Mouse (Mus musculus) cerebellum, adult 9-10 months (tissue): ENCODE data around the gene Nlgn1.

Source experiments
- DNase-seq: peaks from one replicate; pipeline ENCODE4 v3.0.0; 2022

Gene Nlgn1

DNA sequence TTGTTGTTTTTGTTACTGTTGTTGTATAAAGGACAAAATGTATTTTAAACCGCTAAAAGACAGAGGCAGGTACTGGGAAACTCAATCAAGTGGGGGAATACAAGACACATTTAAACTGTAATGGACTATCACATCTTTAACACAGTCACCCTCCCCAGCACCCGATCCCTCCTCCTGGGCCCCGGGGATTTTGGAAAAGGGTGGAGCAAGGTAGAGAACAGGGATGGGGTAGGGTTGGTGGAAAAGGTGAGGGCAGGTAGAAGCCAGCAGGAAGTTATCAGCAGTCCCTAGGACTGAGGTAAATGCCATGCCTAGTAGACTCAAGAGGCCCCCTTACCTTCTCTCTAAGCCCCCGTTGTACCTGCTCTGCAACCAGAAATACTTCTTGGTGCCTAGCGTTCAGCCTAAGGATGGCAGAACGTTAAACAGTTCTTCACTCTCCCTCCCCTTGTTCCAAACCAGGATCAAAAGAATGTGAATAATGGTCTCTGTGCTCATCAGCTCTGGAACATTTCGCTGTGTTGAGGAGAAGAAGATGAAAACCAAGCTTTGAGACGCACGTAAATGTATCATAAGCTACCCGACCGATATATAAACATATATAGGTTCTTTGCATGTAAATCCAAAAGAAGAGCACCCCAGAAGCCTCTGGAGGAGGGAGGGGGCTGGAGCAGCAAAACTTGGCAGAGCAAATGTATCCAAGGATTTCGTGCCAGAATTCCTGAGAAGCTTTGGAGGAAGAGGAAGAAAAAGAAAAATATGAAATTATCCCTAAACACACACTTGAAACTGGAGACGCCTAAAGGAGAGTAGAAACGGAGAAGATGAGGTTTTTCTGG is at the start of gene Nlgn1:
Gene Nlgn1, minus strand, starts transcription at position 61 of the 839 bp plus-strand sequence.
- no peak for DNase-seq

DNA sequence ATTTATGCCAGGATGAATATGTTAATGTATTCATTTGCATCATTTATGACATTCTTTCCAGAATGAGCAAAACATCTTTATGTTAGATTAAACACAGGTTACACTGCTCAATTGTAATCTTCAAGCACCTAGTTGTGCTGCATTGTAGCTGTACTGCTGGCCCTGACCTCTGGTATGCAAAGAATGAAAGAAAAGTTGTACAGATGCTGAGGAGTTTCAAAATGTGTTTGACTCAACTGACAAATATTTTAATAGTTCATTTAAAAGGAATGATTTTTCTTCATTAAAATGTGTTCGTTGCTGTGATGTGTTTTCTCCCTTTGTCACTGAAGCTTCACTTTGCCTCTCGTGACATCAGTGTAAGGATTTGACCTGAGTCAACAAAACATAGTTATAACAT is 46.0 kb upstream of the Nlgn1 start:
- no peak for DNase-seq

DNA sequence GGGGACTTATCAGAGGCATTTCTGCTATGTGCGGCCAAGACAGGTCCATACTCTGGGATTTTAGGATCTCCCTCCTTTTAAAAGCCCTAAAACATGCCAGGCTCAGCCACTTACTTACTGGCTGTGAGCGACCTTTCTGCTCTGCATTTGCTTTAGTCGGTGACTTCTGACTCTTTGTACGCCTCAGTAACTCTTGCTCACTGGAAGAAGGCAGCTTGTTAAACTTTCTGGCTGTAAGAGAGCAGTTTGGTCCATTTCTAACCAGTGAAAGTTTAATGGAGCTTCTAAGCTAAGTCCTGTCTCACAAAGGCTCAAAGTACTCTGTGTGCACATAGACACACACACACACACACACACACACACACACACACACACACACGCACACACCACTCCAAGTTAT is 22.8 kb upstream of the Nlgn1 start:
- no peak for DNase-seq

DNA sequence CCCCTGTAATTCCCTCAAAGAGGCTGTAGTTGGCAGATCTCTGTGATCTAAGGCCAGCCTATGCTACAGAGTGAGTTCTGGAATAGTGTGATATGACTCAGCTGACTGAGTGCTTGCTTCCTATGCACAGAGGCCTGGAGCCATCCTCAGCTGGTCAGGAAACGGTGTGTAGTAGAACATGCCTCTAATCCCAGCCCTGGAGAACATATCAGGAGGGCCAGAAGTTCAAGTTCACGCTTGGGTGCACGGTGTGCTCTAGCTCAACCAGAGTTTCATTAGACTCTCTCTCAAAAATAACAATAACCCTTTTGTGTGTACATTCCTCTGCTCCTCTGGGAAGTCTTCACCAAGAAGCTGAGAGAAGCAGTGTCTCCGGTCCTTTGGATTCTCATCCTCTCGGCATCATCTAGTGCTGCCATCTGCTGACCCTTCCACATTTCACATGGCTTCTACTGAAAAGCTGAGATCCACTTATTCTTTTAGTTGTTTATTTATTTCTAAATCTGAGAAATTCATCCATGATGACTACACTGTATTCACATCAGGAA is 22.3 kb upstream of the Nlgn1 start:
- DNase-seq: peak; percentile 21

DNA sequence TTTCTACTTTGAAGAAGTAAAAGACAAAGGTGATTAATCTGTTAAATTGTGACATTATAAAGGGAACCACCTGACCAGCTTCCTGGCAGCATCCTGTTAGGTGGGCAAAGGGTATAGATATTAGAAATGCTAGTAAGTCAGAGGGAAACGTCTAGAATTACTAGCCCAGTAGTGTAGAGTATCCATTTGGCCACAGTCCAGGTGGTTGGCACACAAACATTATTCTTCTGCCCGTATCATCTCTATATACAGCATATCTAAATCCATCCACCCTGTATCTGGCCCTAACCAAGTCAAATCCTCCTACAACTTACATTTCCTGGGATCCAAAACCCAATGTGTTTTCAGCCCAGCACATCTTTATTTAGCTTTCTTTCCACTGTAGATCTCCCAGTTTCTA is 5.2 kb upstream of the Nlgn1 start:
- DNase-seq: no peak

DNA sequence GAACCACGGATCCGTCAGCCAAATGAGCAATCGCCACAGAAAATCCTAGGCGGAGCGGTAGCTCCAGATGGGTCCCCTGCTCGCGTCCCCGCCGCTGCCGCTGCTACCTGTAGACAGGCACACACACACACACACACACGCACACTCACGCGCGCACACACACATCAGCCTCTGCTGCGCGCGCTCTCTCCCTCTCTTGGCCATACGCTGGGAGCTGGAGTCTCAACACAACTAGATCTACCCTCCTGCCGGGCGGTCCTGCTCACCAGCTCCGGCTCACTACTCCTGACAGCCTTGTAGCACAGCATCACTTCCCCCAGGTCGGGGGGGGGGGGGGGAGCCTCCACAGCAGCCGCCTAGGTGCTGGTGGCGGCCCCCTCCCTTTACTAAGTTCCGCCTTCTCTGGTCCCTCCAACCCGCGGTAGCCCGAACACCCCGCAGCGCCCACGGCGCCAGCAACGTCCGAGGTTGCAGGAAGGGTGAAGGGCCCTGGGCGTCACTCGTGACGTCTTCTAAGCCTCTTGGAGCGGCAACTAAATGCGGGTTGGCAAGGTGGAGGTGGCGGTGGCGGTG is 1.1 kb upstream of the Nlgn1 start:
- peak; percentile 11 for DNase-seq

DNA sequence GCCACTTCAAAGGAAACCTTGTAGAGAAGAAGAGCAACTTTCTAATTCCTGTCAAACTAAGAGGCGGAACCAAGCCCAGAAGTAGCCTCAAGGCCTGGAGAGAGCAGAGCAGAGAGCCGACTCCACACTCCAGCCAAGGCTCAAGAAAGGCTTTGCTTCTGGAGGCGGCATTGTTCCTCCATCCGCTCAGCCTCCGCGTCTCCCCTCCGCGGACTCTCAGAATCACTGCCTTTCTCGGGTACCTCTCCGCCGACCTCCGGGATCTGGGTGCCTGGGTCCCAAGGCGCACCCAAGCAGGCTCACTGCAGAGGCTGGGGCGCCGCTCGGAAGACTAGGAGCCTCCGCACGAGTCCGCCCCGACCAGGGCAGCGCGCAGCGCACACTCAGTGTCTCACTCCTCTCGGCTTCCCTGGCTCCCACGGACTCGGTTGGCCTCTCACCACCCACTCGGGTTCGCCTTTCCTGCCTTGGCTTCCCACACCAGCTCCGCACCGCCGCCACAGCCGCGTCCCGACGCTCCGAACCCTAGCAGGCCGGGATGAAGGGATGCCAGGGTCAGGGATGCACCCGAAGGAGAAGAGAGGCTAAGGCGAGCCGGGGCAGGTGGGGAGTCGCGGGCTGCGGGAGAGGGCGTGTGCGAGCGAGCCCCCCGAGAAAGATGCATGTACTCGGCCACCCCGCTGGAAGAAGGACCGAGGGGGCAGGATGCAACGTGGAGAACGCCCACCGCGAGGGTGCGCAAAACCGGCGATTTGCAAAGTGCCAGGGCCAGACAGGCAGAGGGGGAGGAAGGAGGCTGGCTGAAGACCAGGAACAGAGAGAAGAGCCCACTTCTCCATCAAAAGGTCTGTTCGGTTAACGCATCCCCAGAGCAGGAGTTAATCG is 841 bp downstream of the Nlgn1 start:
- peak; percentile 24 for DNase-seq

DNA sequence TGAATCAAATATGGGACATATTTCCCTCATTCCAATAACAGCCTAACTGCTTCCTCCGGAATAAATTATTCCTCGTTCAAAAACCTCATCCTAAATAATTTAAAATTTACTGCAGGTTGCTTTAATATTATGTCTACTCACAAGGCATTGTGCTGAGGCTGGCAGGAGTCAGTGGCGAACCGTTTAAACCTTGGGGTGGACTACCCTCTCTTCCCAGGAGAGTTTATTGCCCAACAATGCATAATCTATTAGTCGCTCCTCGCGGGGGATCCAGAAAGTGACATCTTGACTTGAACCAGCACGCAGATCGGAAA is 1.4 kb downstream of the Nlgn1 start:
- no peak for DNase-seq

DNA sequence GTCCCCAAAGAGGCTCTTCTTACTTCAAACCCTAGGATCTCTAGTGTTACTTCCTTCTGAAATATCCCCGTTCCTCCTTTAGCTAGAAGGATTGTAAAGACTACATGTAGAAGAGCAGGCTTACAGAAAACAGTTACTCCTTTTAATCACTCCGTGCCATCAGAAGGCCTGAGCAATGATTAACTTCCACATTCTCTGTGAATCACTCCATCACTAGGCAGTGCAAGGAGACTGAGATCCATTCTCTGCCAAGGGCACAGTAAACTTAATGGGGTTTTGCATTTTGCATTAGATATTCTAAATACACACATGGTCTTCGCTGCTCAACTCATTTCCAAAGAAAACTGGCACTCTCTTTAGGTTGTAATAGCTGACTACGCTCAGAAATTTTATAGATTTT is 2.2 kb downstream of the Nlgn1 start:
- no peak for DNase-seq

DNA sequence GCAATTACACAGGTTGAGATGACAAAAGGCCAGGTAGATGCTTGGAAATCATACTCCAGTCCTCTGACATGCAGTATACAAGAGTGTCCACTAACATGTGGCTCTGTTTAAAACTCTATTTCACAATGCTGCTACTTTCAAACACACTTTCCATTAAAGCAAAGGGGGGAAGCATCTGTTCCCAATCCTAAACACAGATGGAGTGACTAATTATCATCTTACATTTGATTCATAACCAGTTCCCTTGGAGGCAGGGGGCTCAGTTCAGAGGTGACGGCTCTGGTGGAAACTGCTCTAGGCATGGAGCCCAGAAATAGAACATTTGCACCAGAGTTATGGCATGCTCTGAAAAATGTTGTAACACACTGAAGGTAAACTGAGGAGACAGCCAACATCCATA is 7.8 kb downstream of the Nlgn1 start:
- no peak for DNase-seq

DNA sequence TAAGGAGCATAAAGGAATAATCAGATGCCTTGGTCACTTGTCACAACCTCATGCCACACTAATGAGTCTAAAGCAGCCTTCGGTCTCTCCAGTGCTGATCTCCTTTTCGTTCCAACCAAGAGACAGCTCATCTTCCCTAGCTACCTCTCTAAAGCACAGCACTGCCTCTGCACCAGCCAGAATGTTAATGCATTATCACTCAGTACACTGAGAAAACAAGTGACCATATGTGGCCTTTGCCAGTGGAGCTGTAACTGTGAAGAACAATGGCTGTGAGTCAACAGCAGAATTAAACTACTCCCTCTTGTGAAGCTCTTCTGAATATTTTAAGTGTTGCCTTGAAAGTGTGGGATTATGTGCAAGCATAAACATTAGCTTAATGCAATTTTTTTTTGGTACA is 14.9 kb downstream of the Nlgn1 start:
- DNase-seq: no peak

DNA sequence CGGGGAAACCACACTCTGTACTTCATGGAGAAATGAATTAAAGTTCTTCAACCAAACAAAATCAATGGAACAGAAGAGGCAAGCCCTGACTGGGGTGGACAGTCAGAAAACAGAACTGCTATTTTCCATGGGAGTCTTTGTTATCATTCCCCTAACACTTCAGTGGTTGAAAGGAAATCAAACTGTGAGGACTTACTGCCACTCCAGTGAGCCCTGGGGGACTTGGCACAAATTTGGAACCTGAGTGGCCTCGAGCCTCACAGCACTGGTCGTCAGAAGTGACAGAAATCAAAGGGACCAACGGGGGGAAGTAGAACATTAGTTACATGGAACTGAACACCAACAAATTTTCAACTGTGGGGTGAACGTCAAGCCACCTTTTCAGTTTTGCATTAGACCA is 34.4 kb downstream of the Nlgn1 start:
- DNase-seq: no peak

DNA sequence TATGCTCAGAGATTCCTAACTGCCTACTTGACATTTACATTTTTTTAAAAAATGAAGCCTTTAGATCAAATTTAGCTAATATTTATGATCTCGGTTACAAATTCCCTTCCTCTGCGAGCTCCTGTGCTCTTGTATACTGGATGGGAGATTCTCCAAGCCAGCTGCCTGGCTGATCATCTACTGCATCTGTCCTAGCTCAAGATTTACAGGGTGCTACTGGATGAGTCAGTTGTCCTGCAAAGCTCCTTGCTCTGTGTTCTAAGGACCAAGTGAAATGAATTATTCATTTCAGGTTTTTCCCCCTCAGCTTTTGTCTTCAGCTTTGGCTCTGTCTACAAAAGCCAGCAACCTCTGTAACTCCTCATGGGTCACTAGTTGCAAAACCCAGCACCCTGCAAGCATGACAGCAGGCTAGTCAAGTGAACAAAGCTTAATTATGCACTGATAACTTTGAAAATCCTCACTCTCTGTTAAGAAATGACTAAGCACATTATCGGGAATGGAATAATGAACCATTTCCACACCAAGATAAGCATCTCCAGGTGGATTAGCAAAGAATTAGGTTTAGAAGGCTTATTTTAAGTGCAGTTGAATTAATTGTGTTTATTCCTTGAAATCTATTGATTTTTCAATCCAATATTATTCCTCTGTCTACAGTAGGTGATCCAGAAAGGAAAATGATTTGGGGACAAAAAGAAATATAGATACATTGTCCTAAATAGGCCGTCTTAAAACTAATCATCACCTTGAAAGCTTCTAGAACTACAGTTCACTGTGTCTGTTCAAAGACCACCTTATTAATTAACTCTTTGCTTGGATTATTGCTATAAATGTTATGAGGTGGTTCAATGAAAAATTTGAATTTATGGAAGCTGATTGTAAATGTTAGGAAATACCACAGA is 61.1 kb downstream of the Nlgn1 start:
- no peak for DNase-seq

DNA sequence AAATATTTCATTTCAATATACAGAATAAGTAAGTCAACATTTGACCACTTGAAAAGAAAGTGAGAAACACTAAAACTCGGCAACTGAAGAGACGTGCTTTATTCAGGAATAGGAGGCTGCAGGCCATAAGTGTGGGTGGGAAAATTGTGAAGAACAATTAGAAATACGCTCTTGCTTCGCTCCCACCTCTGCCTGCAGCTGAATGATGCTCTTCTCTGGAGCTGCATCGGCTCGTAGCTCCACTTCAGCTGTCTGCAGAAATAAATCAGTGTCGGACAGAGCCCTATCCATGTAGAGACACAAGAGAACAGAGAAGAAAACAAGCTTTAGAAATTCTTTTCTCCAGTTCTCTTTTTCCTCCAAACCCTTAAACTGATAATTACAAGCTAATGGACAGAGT is 85.7 kb downstream of the Nlgn1 start:
- no peak for DNase-seq

DNA sequence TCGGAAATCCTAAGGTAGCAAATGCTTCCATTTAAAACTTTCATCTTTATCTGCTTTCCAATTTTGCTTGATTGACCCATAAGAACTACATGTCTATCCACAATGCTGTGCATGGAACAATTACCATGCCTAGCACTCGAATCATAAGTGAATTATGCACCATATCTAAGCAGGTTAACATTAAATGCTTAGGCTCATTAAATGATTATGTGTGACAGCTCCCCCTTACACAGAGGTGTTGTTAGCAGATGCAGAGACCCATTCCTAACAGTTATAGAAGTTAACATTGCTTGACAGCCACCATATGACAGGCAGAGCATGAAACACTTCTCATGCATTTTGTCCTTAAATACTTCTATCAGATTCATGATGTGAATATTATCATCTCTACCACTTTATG is 89.0 kb downstream of the Nlgn1 start:
- no peak for DNase-seq

DNA sequence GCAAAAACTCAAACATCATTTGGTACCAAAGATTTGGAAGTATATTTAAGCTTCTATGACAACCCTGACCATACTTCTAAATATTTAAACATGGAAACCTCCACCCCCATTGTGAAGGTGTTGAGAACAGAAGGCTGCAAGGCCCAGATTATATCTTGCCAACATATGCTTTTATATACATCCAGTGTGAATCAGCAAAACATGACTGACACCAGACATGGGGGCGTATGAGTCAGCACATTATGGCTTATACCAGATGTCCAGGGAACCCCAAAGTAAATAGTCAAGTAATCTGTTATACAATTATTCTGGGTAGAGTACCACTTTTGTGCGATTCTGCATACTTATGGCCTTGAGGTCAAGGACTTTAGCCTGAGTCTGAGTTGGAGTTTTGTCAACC is 102.3 kb downstream of the Nlgn1 start:
- DNase-seq: no peak

DNA sequence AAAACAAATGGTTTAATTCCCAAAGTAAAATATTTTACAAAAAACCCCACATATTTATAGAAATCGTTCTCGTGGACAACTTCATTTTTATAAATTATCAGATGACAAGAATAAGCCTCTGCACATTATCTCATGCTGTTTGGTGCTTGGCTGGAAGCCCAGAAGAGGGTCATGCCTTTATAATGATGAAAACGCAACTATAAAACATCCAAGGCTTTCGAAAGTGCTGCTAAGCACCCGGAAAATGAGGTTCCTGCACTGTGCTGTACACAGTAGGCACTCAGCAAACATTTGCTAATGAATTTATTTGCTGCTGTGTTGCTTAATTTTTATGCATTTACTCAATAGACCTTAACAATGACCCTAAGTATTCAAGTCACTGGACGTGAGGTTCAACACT is 103.4 kb downstream of the Nlgn1 start:
- DNase-seq: no peak

DNA sequence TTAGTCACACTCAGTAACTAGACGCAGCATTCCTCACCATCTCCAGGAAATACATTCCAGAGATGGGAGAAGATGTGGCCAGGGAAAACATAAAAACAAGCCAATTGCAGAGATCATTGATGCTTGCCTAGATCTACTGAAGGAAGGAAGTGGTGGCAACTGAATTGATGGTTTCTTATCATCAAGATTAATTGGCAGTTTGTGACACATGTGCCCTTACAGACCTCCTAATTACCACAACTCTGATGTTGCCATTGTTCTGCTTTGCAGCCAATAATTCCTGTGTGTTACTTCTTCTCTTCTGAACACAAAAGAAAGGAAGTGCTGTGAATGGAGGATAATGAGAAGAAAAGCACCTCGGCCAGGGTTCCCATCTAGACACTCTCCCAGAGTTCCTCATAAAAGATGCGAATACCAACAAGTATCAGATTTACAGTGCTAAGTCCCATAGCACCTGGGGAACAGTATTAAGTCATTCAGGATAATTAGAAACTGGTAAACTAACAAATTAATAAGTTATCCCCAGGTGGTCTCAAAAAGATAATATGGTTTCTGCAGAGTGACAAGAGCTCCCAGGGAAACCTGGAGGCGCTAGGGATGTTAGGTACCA is 104.0 kb downstream of the Nlgn1 start:
- no peak for DNase-seq

DNA sequence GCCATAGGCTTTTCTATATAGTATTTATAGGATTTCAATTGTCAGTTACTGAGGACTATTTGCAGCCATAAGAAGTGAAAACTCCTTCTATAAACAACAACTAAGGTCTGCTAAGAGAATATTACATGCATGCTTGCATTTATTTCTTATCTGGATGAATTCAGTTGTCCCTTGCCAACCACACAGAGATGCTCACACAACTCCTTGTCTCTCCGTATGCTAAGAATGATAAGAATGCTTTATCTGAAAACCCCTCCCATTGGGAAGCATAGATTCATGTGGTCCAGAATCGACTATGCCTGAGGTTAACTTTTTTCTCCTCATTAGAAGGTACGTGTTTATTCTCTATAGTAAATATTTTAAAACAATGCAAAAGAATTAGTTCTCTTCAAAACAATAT is 108.8 kb downstream of the Nlgn1 start:
- no peak for DNase-seq

DNA sequence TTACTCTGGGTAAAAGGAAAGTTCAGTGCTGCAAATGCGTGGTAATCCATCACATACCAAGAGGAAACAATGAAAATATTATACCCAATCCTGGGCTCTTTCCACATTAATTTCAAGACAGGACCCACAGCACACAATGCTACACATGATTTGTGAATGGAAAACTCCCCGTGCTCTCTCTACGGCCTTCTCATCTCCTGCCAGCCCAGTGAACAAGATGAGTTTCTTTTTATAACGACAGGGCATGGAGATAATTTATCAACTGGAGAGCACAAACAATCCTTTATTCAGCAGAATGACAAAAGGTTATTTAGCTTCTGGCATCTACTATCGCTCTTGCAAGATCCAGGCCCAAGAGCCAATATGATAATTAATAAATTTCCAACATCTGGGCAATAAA is 116.0 kb downstream of the Nlgn1 start:
- no peak for DNase-seq

DNA sequence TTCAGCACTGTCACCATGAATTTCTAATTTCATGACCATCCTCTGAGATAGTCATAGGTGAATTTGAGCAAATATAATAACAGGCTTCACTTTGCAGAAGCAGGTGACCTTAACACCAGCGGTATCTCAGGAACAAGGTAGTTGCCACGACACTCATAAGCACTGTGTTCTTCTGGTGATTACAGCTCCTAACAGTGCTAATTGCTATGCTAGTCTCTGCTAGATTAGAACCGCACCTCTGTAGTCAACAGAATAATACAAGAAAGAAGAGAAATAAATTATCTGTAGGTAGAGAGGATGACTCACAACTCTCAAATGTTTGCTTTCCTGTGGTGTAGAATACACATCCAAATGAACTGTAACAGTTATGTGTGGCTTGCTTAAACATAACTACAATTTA is 129.6 kb downstream of the Nlgn1 start:
- DNase-seq: no peak

DNA sequence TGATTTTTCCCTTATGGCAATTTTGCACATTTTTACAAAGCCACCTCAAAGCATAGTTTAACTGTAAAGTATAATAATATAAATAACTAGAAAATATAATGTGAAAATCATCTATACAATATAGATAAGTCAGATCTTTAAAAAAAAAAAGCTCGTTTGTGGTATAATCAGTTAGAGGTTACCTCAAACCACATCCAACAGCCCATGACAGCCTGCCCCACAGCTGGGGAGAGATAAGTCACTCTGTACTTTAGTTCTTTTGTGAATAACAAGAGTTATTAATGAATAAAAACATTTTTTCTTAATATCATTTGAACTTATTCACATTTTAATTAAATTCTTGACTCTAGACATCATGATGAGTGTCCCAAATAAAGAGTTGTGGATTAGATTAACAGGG is 130.8 kb downstream of the Nlgn1 start:
- no peak for DNase-seq
